Mouse (Mus musculus): ENCODE results near the gene Wdfy3.

DNA sequence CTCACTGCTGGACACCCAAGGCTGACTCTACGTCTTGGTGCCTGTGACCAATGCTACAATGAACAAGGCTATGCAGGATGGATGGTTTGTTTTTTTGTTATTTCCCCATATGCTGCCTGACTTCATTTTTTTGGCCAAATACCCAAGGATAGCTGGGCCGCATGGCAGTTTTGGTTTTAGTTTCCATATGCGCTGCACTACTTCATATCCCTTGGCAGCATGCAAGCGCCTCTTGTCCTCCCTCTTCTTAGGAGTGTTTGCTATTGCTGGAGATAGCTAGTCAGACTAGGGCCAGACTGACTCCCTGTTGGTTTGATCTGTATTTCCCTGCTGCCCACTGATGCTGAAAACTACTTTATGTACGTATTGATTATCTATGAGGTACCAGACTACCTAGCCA is 229.2 kb downstream of the Wdfy3 start:
- TF ChIP-seq POLR2A (IDR thresholded peaks at IDR 0.05; ENCODE audit: extremely low read depth, insufficient read depth, low read length) (no peak), CTCF (IDR thresholded peaks at IDR 0.05; ENCODE audit: low read depth, low read length) (no peak)

Data from liver, adult 2 months (tissue).